Mouse (Mus musculus) mammary gland, adult 2 months (tissue): Measurements from ENCODE around the gene Fbln1. TPM values are rescaled to one million over a fixed set of nuclear protein-coding genes. Genes with fewer than 3 reads are reported as not detected.

Experiments
- polyA plus RNA-seq: library from polyadenylated mRNA; depleted of rRNA; stranded (reverse); fragments of >200 nt; gene quantifications from 2 replicates; pipeline ENCODE4 v1.2.3, GENCODE M21; 2012; ENCODE audit warnings: low replicate concordance; rRNA removed

The Fbln1 gene
- polyA plus RNA-seq: 68.0 and 82.3 TPM in 2 replicates

GRCm38 (mm10) chr15:85205792-85206702 lies at the start of gene Fbln1:
Fbln1 (plus strand) TSS chr15:85205949.

GRCm38 (mm10) chr15:85335671-85336300 lies 130.0 kb downstream of the Fbln1 start, which contains the start of gene Atxn10:
Atxn10 (plus strand) TSS chr15:85336245.

Other genes with a start within 250 kb of the Fbln1 start
- gene 5031439G07Rik, start 217.4 kb upstream of the Fbln1 start, polyA plus RNA-seq: 33.1 and 34.4 TPM in 2 replicates
- gene Upk3a, start 188.8 kb upstream of the Fbln1 start, polyA plus RNA-seq: 11.5 and 25.0 TPM in 2 replicates
- gene Fam118a, start 177.0 kb upstream of the Fbln1 start, polyA plus RNA-seq: 7.5 and 9.8 TPM in 2 replicates
- not detected in 2 replicates for gene Smc1b, start 74.0 kb upstream of the Fbln1 start, polyA plus RNA-seq
- gene Ribc2, start 73.9 kb upstream of the Fbln1 start, polyA plus RNA-seq: not detected in 2 replicates
- 85.8 and 137 TPM in 2 replicates for gene Atxn10, start 130.3 kb downstream of the Fbln1 start, polyA plus RNA-seq